Comparison of ENCODE assay signal across 10 mouse cellular contexts in the genomic region with DNA sequence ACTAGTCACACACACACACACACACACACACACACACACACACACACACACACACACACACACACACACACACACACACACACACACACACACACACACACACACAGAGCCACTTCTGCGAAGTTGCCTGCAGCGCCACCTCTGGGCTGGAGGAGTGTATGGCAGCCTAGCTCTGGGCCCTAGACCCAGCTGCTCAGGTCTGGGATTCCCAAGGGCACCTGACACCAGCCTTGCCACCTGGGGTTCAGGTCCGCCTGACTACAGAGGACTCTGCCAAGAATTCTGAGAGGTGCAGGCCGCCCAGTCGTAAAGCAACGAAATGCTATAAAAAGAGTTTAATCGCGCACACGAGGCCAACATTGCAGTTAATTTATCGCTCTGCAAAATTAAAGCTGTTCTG.
DNase-seq lines count a peak whose midpoint lies in the region; ATAC-seq and TF ChIP-seq lines count a peak whose summit lies in the region.
"Had no signal": no experiment of that assay in that cellular context is flagged by ENCODE, and none has a peak within 500 bp of the region (broad histone marks: within the 10 kb centered on the region; RNA-seq: fewer than 3 reads in every experiment).

No protein-coding gene starts in this region.

- H3K27me3 ChIP-seq in hindbrain, embryonic 11.5 days (ENCODE audit: control insufficient read depth, insufficient read depth, low read length) = no peaks in the 10 kb centered on the region
- H3K27me3 ChIP-seq in hindbrain, embryonic 12.5 days = peaks cover 4% of the 10 kb centered on the region; the same call in 1 of the 2 replicates
- no peaks in the 10 kb centered on the region for H3K27me3 ChIP-seq in MEL (ENCODE audit: control insufficient read depth in 1 of 2, insufficient read depth in 2 of 2, low read length in 2 of 2)
- H3K27me3 ChIP-seq: lung, embryonic 15.5 days had no signal

- 0 out of 2 replicates have a peak, but pooled peaks cover 5% of the 10 kb centered on the region for H3K4me1 ChIP-seq in hindbrain, embryonic 11.5 days (replicated peaks; ENCODE audit: control insufficient read depth, insufficient read depth, low read length)
- H3K4me1 ChIP-seq in hindbrain, embryonic 12.5 days = peaks cover 15% of the 10 kb centered on the region
- peaks cover 0 to 3% of the 10 kb centered on the region in 2 experiments; a peak in 1 of 4 replicates for H3K4me1 ChIP-seq in MEL (ENCODE audit: control insufficient read depth in 1 of 2, insufficient read depth in 2 of 2, low read length in 2 of 2)

- H3K4me3 ChIP-seq in hindbrain, embryonic 11.5 days (ENCODE audit: low read depth, low read length) = no peak overlapping the region
- no peak overlapping the region for H3K4me3 ChIP-seq in hindbrain, embryonic 12.5 days
- H3K4me3 ChIP-seq in MEL (ENCODE audit: control insufficient read depth in 1 of 2, insufficient read depth in 1 of 2, low read depth in 2 of 2, low read length in 2 of 2) = no peak overlapping the region
- H3K4me3 ChIP-seq: lung, embryonic 15.5 days had no signal

- TF ChIP-seq RAD21 in MEL (IDR thresholded peaks at IDR 0.05; ENCODE audit: low read depth, low read length) = no peak

- peak; percentile 49 for DNase-seq in hindbrain, embryonic 11.5 days (ENCODE audit: low spot score)
- DNase-seq in A20 (ENCODE audit: low read depth, low spot score) = peak; percentile 33
- DNase-seq in MEL (ENCODE audit: low read depth, low spot score) = peak; percentile 50
- DNase-seq in kidney, postnatal 4 days = peak; percentile 73 to 80
- no peak for DNase-seq in yolk sac, embryonic 10.5 days (ENCODE audit: low spot score)
- DNase-seq in thymus, adult 18-20 months = no peak
- DNase-seq: gastrocnemius, postnatal 14 days had no signal

- no peaks in the 10 kb centered on the region for H3K79me2 ChIP-seq in MEL (ENCODE audit: control insufficient read depth, insufficient read depth, low read length, poor library complexity)

- no peak overlapping the region for H3K9ac ChIP-seq in hindbrain, embryonic 11.5 days (ENCODE audit: low read depth, low read length)
- H3K9ac ChIP-seq in hindbrain, embryonic 12.5 days = no peak overlapping the region
- no peak overlapping the region for H3K9ac ChIP-seq in MEL (ENCODE audit: control insufficient read depth, low read depth, low read length, poor library complexity, severe bottlenecking)
- H3K9ac ChIP-seq: lung, embryonic 15.5 days had no signal

- TF ChIP-seq CTCF in MEL (IDR thresholded peaks at IDR 0.05 in 2 of 3, conservative IDR thresholded peaks at IDR 0.05 in 1 of 3; ENCODE audit: control insufficient read depth in 1 of 3, insufficient read depth in 1 of 3, low read depth in 2 of 3, low read length in 3 of 3, poor library complexity in 1 of 3, severe bottlenecking in 1 of 3) = peak; percentile 58 to 76 (median 68)

- no peaks in the 10 kb centered on the region for H3K36me3 ChIP-seq in hindbrain, embryonic 11.5 days (ENCODE audit: control insufficient read depth, insufficient read depth, low read length)
- H3K36me3 ChIP-seq in hindbrain, embryonic 12.5 days = no peaks in the 10 kb centered on the region
- no peaks in the 10 kb centered on the region for H3K36me3 ChIP-seq in MEL (ENCODE audit: control insufficient read depth in 1 of 2, insufficient read depth in 2 of 2, low read length in 2 of 2)
- H3K36me3 ChIP-seq: lung, embryonic 15.5 days had no signal

- H3K27ac ChIP-seq in hindbrain, embryonic 11.5 days (ENCODE audit: low read depth, low read length) = no peak overlapping the region
- H3K27ac ChIP-seq in hindbrain, embryonic 12.5 days = no peak overlapping the region
- no peak overlapping the region for H3K27ac ChIP-seq in MEL (ENCODE audit: control insufficient read depth, low read depth, low read length)
- H3K27ac ChIP-seq: lung, embryonic 15.5 days had no signal

- ATAC-seq in hindbrain, embryonic 11.5 days (ENCODE audit: low FRiP score) = no peak
- no peak for ATAC-seq in hindbrain, embryonic 12.5 days (ENCODE audit: low FRiP score)
- ATAC-seq: hindbrain, embryonic 16.5 days had no signal

- no peak for TF ChIP-seq POLR2A in MEL (IDR thresholded peaks at IDR 0.05; ENCODE audit: control insufficient read depth in 1 of 2, insufficient read depth in 1 of 2, low read depth in 1 of 2, low read length in 2 of 2, poor library complexity in 1 of 2)

- no peak for TF ChIP-seq EP300 in MEL (IDR thresholded peaks at IDR 0.05; ENCODE audit: low read depth in 1 of 2, low read length in 2 of 2)

- H3K9me3 ChIP-seq in hindbrain, embryonic 11.5 days (ENCODE audit: control insufficient read depth, low read length) = no peaks in the 10 kb centered on the region
- H3K9me3 ChIP-seq in hindbrain, embryonic 12.5 days (replicated peaks) = no peaks in the 10 kb centered on the region
- no peaks in the 10 kb centered on the region for H3K9me3 ChIP-seq in MEL (replicated peaks; ENCODE audit: insufficient read depth, low read length)
- H3K9me3 ChIP-seq: lung, embryonic 15.5 days had no signal

- 88% methylated on average over 8 of the region's 10 CpGs for WGBS in hindbrain, embryonic 11.5 days
- 88% methylated on average over 10 of the region's 10 CpGs for WGBS in hindbrain, embryonic 12.5 days

- no peak overlapping the region for H3K4me2 ChIP-seq in hindbrain, embryonic 11.5 days (replicated peaks; ENCODE audit: low read depth, low read length)
- H3K4me2 ChIP-seq in hindbrain, embryonic 12.5 days (replicated peaks) = no peak overlapping the region
- H3K4me2 ChIP-seq: lung, embryonic 15.5 days had no signal

TF ChIP-seq in MEL, 35 proteins besides CTCF, POLR2A, EP300 and RAD21:
- TF ChIP-seq NELFE (IDR thresholded peaks at IDR 0.05; ENCODE audit: low read depth, low read length) (no peak), ETS1 (IDR thresholded peaks at IDR 0.05; ENCODE audit: low read depth, low read length) (no peak), USF2 (IDR thresholded peaks at IDR 0.05; ENCODE audit: borderline replicate concordance in 1 of 2, insufficient read depth in 1 of 2, low read depth in 1 of 2, low read length in 2 of 2) (no peak), POLR2AphosphoS5 (IDR thresholded peaks at IDR 0.05; ENCODE audit: borderline replicate concordance, low read depth, low read length) (no peak), JUND (IDR thresholded peaks at IDR 0.05; ENCODE audit: low read depth, low read length) (no peak), TCF12 (IDR thresholded peaks at IDR 0.05; ENCODE audit: low read depth, low read length) (no peak), MEF2A (IDR thresholded peaks at IDR 0.05; ENCODE audit: extremely low read depth, insufficient replicate concordance, low read depth, low read length, poor library complexity, severe bottlenecking) (no peak), GATA1 (IDR thresholded peaks at IDR 0.05; ENCODE audit: low read depth, low read length) (no peak), MAFK (IDR thresholded peaks at IDR 0.05; ENCODE audit: borderline replicate concordance, low read depth, low read length) (no peak), GABPA (IDR thresholded peaks at IDR 0.05; ENCODE audit: low read depth, low read length) (no peak; the same call in 1 of the 2 replicates), CHD1 (IDR thresholded peaks at IDR 0.05; ENCODE audit: low read depth, low read length) (no peak), HCFC1 (IDR thresholded peaks at IDR 0.05; ENCODE audit: low read depth, low read length) (no peak), ZC3H11A (IDR thresholded peaks at IDR 0.05; ENCODE audit: low read depth, low read length) (no peak), KAT2A (conservative IDR thresholded peaks at IDR 0.05; ENCODE audit: low read depth, low read length) (no peak), USF1 (IDR thresholded peaks at IDR 0.05; ENCODE audit: low read depth, low read length) (no peak), RCOR1 (IDR thresholded peaks at IDR 0.05; ENCODE audit: low read depth, low read length) (no peak), BHLHE40 (IDR thresholded peaks at IDR 0.05; ENCODE audit: borderline replicate concordance, low read depth, low read length) (no peak)
TF ChIP-seq in MEL: peak in this region for 0.

Comparison
In these comparisons a context has a peak if more than half of its experiments do, and no peak if none do; other contexts are left out.
1. DNase-seq: peak in hindbrain, embryonic 11.5 days (single experiment), A20 (single experiment), MEL (single experiment) and kidney, postnatal 4 days (2 of 2); none in yolk sac, embryonic 10.5 days (single experiment) and thymus, adult 18-20 months (0 of 2).